Mouse (Mus musculus) liver, postnatal 0 days (tissue): ENCODE results near the gene Fto. TPM values are rescaled to one million over a fixed set of nuclear protein-coding genes. Genes with fewer than 3 reads are reported as not detected.

Experiments
- ATAC-seq: fragments of 200-750 bp; cut with Nextera tagmentation; 2 replicates; pipeline ENCODE4 v1.8.0; 2017; ENCODE audit warnings: mild to moderate bottlenecking, moderate library complexity
- DNase-seq: peaks from one replicate; pipeline ENCODE4 v3.0.0-alpha.2; 2016
- H3K27ac ChIP-seq: fragments of 300-500 bp; sonication (generic); 2 replicates; pipeline ENCODE4 v1.5.1; 2014; ENCODE audit warnings: antibody characterized with exemption, moderate library complexity, mild to moderate bottlenecking, low read depth
- H3K27me3 ChIP-seq: fragments of 300-500 bp; sonication (generic); 2 replicates; pipeline ENCODE4 v1.6.1; 2014; ENCODE audit warnings: low read length, control low read depth, mixed read lengths; ENCODE audit not compliant: insufficient read depth
- H3K36me3 ChIP-seq: fragments of 300-500 bp; sonication (generic); replicated peaks from 2 replicates; pipeline ENCODE4 v1.6.1; 2014; ENCODE audit warnings: mild to moderate bottlenecking, control low read depth, low read length, moderate library complexity, mixed read lengths; ENCODE audit not compliant: insufficient read depth
- H3K4me1 ChIP-seq: fragments of 300-500 bp; sonication (generic); 2 replicates; pipeline ENCODE4 v1.6.1; 2014; ENCODE audit warnings: antibody characterized with exemption, mild to moderate bottlenecking, control low read depth; ENCODE audit not compliant: insufficient read depth
- H3K4me2 ChIP-seq: fragments of 300-500 bp; sonication (generic); 2 replicates; pipeline ENCODE4 v1.6.1; 2014; ENCODE audit warnings: low read depth, mild to moderate bottlenecking, low read length, moderate library complexity, mixed read lengths
- H3K4me3 ChIP-seq: fragments of 300-500 bp; sonication (generic); 2 replicates; pipeline ENCODE4 v1.5.1; 2014; ENCODE audit warnings: low read depth, low read length
- H3K9ac ChIP-seq: fragments of 300-500 bp; sonication (generic); replicated peaks from 2 replicates; pipeline ENCODE4 v1.6.1; 2014; ENCODE audit warnings: mild to moderate bottlenecking, moderate library complexity
- H3K9me3 ChIP-seq: fragments of 300-500 bp; sonication (generic); 2 replicates; pipeline ENCODE4 v1.6.1; 2016; ENCODE audit warnings: mild to moderate bottlenecking, control low read depth, low read length, mixed read lengths
- CTCF ChIP-seq: sonication (generic); IDR thresholded peaks from 2 replicates; pipeline ENCODE4 v1.5.1; 2016; ENCODE audit warnings: antibody characterized with exemption, low read depth
- EP300 ChIP-seq: IDR thresholded peaks from 2 replicates; pipeline ENCODE4 v1.6.1; 2016; ENCODE audit warnings: antibody characterized with exemption, low read depth, mild to moderate bottlenecking
- WGBS: fragments of 180-500 bp; shearing (Covaris S2); extraction: QIAGEN DNeasy Blood & Tissue Kit; methylation state at CpG from one replicate; pipeline ENCODE4 v1.1.7; 2014; ENCODE audit not compliant: insufficient replicate concordance; 5-methylcytosine and 5-hydroxymethylcytosine counted together
- polyA plus RNA-seq: library from polyadenylated mRNA; unstranded; fragments of >200 nt; fragmentation: Nextera tagmentation; extraction: Ambion mirVana; gene quantifications from 2 replicates; pipeline ENCODE4 v1.2.1, GENCODE M21; 2015

The Fto gene
- polyA plus RNA-seq, 1 experiment from 2014 or later, result 10.8 TPM

DNA sequence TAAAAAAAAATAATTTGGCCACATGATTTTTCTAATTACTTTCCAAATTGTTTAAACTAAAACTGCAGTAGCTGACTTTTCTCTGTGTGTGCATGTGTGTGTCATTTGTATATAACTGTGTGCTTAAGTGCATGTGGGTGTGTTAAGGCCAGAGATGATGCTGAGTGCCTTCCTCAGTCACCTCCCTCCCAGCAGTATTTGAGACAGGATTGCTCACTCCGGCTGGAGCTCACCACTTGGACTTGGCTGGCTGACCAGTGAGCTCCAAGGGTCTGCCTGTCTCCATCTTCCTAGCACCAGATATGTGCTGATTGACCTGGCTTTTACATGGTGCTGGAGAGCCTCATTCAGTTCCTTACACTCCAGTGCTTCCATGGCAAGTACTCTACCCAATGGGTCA lies 144.7 kb downstream of the Fto start:
- 93% methylated on average over 1 of the region's 1 CpGs for WGBS
- no peaks in the 10 kb centered on the region for H3K27me3 ChIP-seq
- TF ChIP-seq CTCF (no peak), EP300 (no peak)
- H3K4me1 ChIP-seq, result 0 out of 2 replicates have a peak, but pooled peaks cover 3% of the 10 kb centered on the region
- no peak overlapping the region for H3K4me2 ChIP-seq
- H3K9me3 ChIP-seq, result no peaks in the 10 kb centered on the region
- no peak overlapping the region for H3K27ac ChIP-seq
- no peak overlapping the region for H3K9ac ChIP-seq
- ATAC-seq (no peak), DNase-seq (no peak)
- H3K4me3 ChIP-seq, result no peak overlapping the region
- H3K36me3 ChIP-seq, result no peaks in the 10 kb centered on the region

DNA sequence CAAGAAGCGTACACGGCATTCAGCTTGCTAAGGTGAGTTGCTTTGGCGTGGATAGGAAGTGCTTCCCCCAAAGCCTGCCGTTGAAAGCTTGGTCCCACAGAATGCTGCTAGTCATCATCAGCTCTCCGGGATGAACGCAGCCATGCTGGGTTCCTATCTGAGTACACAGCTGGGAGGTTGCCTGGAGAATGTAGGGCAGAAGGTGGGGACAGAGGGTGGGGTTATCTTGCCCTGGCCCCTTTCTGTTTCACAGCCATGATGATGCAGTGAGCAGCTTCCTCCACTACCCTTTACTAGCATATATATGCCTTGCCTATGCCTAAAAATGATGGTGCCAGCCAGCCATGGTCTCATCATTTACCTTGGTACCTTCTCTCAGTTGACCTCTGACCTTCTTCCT lies 147.6 kb downstream of the Fto start:
- DNase-seq (no peak), ATAC-seq (peak; percentile 53)
- 47% methylated on average over 6 of the region's 6 CpGs for WGBS
- H3K36me3 ChIP-seq, result no peaks in the 10 kb centered on the region; the same call in 1 of the 2 replicates
- no peak for TF ChIP-seq EP300
- TF ChIP-seq CTCF, result no peak
- 0 out of 2 replicates have a peak, but pooled peaks cover 3% of the 10 kb centered on the region for H3K4me1 ChIP-seq
- H3K27ac ChIP-seq, result no peak overlapping the region
- H3K9me3 ChIP-seq, result no peaks in the 10 kb centered on the region
- H3K4me3 ChIP-seq, result no peak overlapping the region
- H3K9ac ChIP-seq, result no peak overlapping the region
- no peaks in the 10 kb centered on the region for H3K27me3 ChIP-seq
- peak overlapping the region; percentile 51 for H3K4me2 ChIP-seq

DNA sequence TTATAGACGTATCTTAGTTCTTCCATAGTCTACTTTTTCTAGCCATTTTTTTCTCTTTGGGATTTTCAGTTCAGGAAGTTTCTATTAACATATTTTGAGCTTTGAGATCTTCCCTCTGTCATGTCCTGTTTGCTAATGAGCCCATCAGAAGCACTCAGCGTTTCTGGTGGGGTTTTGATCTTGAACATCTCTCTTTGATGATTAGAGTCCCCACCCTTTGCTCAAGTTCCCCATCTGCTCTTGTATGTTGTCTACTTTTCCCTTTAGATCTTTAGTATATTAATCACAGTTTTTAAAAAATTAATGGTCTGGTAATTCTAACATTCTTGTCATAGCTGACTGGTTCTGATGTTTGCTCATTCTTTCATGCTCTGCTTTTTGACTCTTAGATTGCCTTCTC lies 150.4 kb downstream of the Fto start:
- 71% methylated on average over 2 of the region's 2 CpGs for WGBS
- Histone ChIP-seq H3K9me3 (no peaks in the 10 kb centered on the region), H3K4me3 (no peak overlapping the region), H3K9ac (no peak overlapping the region), H3K4me1 (0 out of 2 replicates have a peak, but pooled peaks cover 3% of the 10 kb centered on the region), H3K4me2 (no peak overlapping the region), H3K27me3 (no peaks in the 10 kb centered on the region), H3K27ac (no peak overlapping the region), H3K36me3 (peaks cover 2% of the 10 kb centered on the region; the same call in 1 of the 2 replicates)
- ATAC-seq (no peak), DNase-seq (no peak)
- TF ChIP-seq EP300 (no peak), CTCF (no peak)

DNA sequence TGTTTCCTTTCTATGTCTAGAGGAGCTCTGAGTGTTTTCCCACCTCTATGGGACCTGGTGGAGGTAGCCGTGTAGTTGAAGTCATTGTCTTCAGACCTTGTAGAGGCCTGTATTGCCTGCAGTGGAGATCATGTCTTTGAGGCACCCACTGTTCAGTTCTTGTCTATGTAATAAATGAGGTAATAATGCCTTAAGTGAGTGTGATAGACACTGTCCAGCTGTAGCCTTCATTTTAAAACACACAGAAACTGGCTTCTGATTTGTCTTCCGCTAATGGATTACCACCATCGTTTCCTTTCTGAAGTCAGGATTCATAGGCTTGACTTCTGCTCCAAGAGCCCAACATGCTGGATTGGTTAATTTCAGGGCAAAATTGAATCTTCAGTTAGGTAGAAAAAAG lies 154.1 kb downstream of the Fto start:
- ATAC-seq (no peak), DNase-seq (no peak)
- no peaks in the 10 kb centered on the region for H3K9me3 ChIP-seq
- TF ChIP-seq EP300, result no peak
- TF ChIP-seq CTCF, result no peak
- no peak overlapping the region for H3K4me3 ChIP-seq
- no peaks in the 10 kb centered on the region for H3K27me3 ChIP-seq
- H3K9ac ChIP-seq, result no peak overlapping the region
- H3K4me1 ChIP-seq, result no peaks in the 10 kb centered on the region
- peaks cover 2% of the 10 kb centered on the region; the same call in 1 of the 2 replicates for H3K36me3 ChIP-seq
- H3K27ac ChIP-seq, result no peak overlapping the region
- WGBS, result 88% methylated on average over 3 of the region's 3 CpGs
- no peak overlapping the region for H3K4me2 ChIP-seq

DNA sequence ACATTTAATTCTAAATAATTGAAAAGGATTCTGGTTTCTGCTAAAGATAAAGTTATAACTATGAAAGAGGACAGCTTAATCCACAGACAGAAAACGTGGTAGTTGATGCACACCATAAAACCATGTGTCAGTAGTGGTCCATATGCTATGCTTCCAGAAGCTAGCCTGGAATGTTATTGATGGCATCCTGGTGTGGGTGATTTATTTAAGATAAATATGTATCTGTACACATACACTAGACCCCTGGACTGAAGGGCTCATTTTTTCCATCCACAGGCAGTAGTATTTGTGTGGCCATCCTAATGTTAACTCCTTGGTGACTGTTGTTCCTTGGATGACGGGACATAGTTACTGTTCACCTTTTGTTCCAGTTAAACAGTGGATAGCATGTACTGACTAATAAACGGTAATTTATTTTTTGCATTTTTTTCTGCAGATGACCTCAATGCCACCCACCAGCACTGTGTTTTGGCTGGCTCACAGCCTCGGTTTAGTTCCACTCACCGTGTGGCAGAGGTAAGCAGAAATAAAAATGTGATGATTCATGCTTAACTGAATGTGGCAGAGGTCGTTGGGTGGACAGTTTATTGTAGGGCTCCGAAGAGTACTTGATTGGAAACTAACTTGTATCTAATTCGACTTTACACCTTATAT lies 154.7 kb downstream of the Fto start:
- DNase-seq (no peak), ATAC-seq (no peak)
- WGBS, result 75% methylated on average over 8 of the region's 8 CpGs
- H3K9ac ChIP-seq, result no peak overlapping the region
- H3K4me3 ChIP-seq, result no peak overlapping the region
- no peaks in the 10 kb centered on the region for H3K9me3 ChIP-seq
- H3K4me1 ChIP-seq, result no peaks in the 10 kb centered on the region
- H3K36me3 ChIP-seq, result peaks cover 2% of the 10 kb centered on the region; the same call in 1 of the 2 replicates
- TF ChIP-seq CTCF (no peak), EP300 (no peak)
- H3K27me3 ChIP-seq, result no peaks in the 10 kb centered on the region
- H3K4me2 ChIP-seq, result no peak overlapping the region
- H3K27ac ChIP-seq, result no peak overlapping the region

DNA sequence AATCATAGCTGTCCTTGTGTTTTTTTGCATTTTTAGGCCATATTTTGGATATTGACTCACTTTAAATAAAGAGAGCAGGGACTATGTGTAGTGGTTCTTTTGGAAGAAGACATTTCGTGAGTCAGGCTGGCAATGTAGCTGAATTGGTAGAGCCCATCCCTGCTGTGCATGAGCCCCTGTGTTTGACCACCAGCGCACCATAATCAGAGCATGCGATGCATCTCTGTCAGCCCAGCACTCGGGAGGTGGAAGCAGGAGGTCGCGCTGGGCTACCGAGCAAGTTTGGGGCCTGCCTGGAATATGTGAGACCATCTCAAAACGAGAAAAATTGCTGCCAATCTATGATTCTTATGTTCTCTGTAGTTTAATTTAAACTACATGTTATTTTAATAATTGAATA lies 156.1 kb downstream of the Fto start:
- WGBS, result 88% methylated on average over 8 of the region's 8 CpGs
- no peak overlapping the region for H3K9ac ChIP-seq
- no peaks in the 10 kb centered on the region for H3K27me3 ChIP-seq
- DNase-seq (no peak), ATAC-seq (no peak)
- H3K4me3 ChIP-seq, result no peak overlapping the region
- peaks cover 2% of the 10 kb centered on the region; the same call in 1 of the 2 replicates for H3K36me3 ChIP-seq
- no peak overlapping the region for H3K4me2 ChIP-seq
- H3K4me1 ChIP-seq, result no peaks in the 10 kb centered on the region
- no peak overlapping the region for H3K27ac ChIP-seq
- no peaks in the 10 kb centered on the region for H3K9me3 ChIP-seq
- TF ChIP-seq EP300 (no peak), CTCF (no peak)
